Comparison of ENCODE assay signal across 10 mouse cellular contexts in the genomic region with DNA sequence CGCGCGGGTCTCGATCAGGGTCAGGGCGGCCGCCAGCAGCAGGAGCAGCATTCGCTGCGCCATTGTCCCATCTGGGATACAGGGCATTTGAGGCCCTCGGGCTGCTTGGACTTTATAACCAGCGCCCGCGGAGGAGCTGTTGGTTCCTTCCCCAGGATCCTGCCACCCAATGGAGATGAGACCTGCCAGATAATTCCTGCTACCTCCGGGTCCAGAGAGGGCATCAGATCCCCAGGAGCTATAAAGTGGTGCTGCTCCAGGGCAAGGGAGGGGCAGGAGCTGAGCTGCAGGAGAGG. TPM values are rescaled to one million over a fixed set of nuclear protein-coding genes. Genes with fewer than 3 reads are reported as not detected.
DNase-seq lines count a peak whose midpoint lies in the region; ATAC-seq and TF ChIP-seq lines count a peak whose summit lies in the region.
"Not testable (repeated sequence)": the region's sequence is repeated elsewhere in the genome, so short reads cannot be mapped to it uniquely, and the experiment has no call there.
"Had no signal": no experiment of that assay in that cellular context is flagged by ENCODE, and none has a peak within 500 bp of the region (broad histone marks: within the 10 kb centered on the region; RNA-seq: fewer than 3 reads in every experiment).

No protein-coding gene starts in this region.

- 2% methylated on average over 13 of the region's 13 CpGs for WGBS in forebrain, embryonic 13.5 days
- 6% methylated on average over 13 of the region's 13 CpGs for WGBS in heart, embryonic 14.5 days
- 2% methylated on average over 7 of the region's 13 CpGs for WGBS in intestine, embryonic 14.5 days
- 1% methylated on average over 13 of the region's 13 CpGs for WGBS in limb, embryonic 11.5 days
- WGBS in liver, postnatal 0 days (ENCODE audit: insufficient replicate concordance) = 4% methylated on average over 13 of the region's 13 CpGs
- 1% methylated on average over 13 of the region's 13 CpGs for WGBS in midbrain, embryonic 13.5 days
- 5% methylated on average over 13 of the region's 13 CpGs for WGBS in spleen, adult 2 months

- not testable (repeated sequence) for H3K27ac ChIP-seq in bone marrow macrophage, adult 2 months (ENCODE audit: insufficient read depth, low read depth, low read length); forebrain, embryonic 13.5 days; heart, embryonic 14.5 days (replicated peaks in 1 of 2; ENCODE audit: control insufficient read depth in 1 of 2, insufficient read depth in 1 of 2, low read depth in 2 of 2, low read length in 2 of 2); intestine, embryonic 14.5 days (ENCODE audit: low read depth); limb, embryonic 11.5 days (replicated peaks; ENCODE audit: low read depth, low read length); liver, postnatal 0 days (ENCODE audit: low read depth); midbrain, embryonic 13.5 days; spleen, adult 2 months (ENCODE audit: insufficient read depth, low read length)

- not testable (repeated sequence) for H3K9ac ChIP-seq in forebrain, embryonic 13.5 days; heart, embryonic 14.5 days (ENCODE audit: low read length); intestine, embryonic 14.5 days (ENCODE audit: low read length); limb, embryonic 11.5 days (ENCODE audit: low read length); liver, postnatal 0 days (replicated peaks)
- 0 out of 2 replicates have a peak overlapping the region, but pooled peaks have one; percentile 52 for H3K9ac ChIP-seq in midbrain, embryonic 13.5 days (replicated peaks)

- peaks cover 60% of the 10 kb centered on the region for H3K27me3 ChIP-seq in forebrain, embryonic 13.5 days
- peaks cover 55% of the 10 kb centered on the region for H3K27me3 ChIP-seq in heart, embryonic 14.5 days (ENCODE audit: control insufficient read depth, insufficient read depth, low read length)
- peaks cover 59% of the 10 kb centered on the region for H3K27me3 ChIP-seq in intestine, embryonic 14.5 days (replicated peaks; ENCODE audit: control insufficient read depth, insufficient read depth, low read length)
- peaks cover 31% of the 10 kb centered on the region for H3K27me3 ChIP-seq in limb, embryonic 11.5 days (ENCODE audit: control insufficient read depth, insufficient read depth, low read length)
- H3K27me3 ChIP-seq in liver, postnatal 0 days (ENCODE audit: insufficient read depth, low read length) = peaks cover 26% of the 10 kb centered on the region
- H3K27me3 ChIP-seq in midbrain, embryonic 13.5 days = peaks cover 61% of the 10 kb centered on the region
- H3K27me3 ChIP-seq in spleen, adult 2 months (ENCODE audit: control insufficient read depth, insufficient read depth, low read length) = not testable (repeated sequence)

- DNase-seq in intestine, embryonic 14.5 days (ENCODE audit: low spot score); limb, embryonic 11.5 days (ENCODE audit: low spot score); liver, postnatal 0 days; spleen, adult 2 months (ENCODE audit: low read depth in 1 of 2, low spot score in 2 of 2): not testable (repeated sequence)

- not testable (repeated sequence) for TF ChIP-seq CTCF in bone marrow macrophage, adult 2 months (IDR thresholded peaks at IDR 0.05; ENCODE audit: low read depth, low read length); liver, postnatal 0 days (IDR thresholded peaks at IDR 0.05; ENCODE audit: low read depth); spleen, adult 2 months (IDR thresholded peaks at IDR 0.05; ENCODE audit: extremely low read depth, insufficient read depth, insufficient read length, insufficient replicate concordance)

- H3K4me2 ChIP-seq in forebrain, embryonic 13.5 days = peak overlapping the region; percentile 54
- peak overlapping the region; percentile 76 for H3K4me2 ChIP-seq in heart, embryonic 14.5 days (ENCODE audit: low read length)
- H3K4me2 ChIP-seq in intestine, embryonic 14.5 days (ENCODE audit: low read length) = peak overlapping the region; percentile 50
- H3K4me2 ChIP-seq in limb, embryonic 11.5 days (ENCODE audit: low read depth, severe bottlenecking) = 0 out of 2 replicates have a peak overlapping the region, but pooled peaks have one; percentile 31
- peak overlapping the region; percentile 75 for H3K4me2 ChIP-seq in liver, postnatal 0 days (ENCODE audit: low read depth, low read length)
- H3K4me2 ChIP-seq in midbrain, embryonic 13.5 days (replicated peaks) = peak overlapping the region; percentile 52

- not testable (repeated sequence) for H3K4me1 ChIP-seq in bone marrow macrophage, adult 2 months (ENCODE audit: control insufficient read depth, insufficient read depth, low read length); heart, embryonic 14.5 days (ENCODE audit: control insufficient read depth in 2 of 2, insufficient read depth in 2 of 2, low read length in 2 of 2); intestine, embryonic 14.5 days (replicated peaks; ENCODE audit: control insufficient read depth, insufficient read depth, low read length); limb, embryonic 11.5 days (ENCODE audit: control insufficient read depth, insufficient read depth, low read length); liver, postnatal 0 days (ENCODE audit: insufficient read depth); midbrain, embryonic 13.5 days (replicated peaks); spleen, adult 2 months (ENCODE audit: control insufficient read depth, insufficient read depth, insufficient read length)
- peaks cover 10% of the 10 kb centered on the region for H3K4me1 ChIP-seq in forebrain, embryonic 13.5 days

- ATAC-seq in forebrain, embryonic 13.5 days; heart, embryonic 14.5 days (ENCODE audit: insufficient number of reproducible peaks, insufficient read depth, low FRiP score, low read depth); intestine, embryonic 14.5 days (replicated peaks; ENCODE audit: low FRiP score, low TSS enrichment, low read depth); limb, embryonic 11.5 days (ENCODE audit: insufficient number of reproducible peaks, low FRiP score, low TSS enrichment, low read depth); liver, postnatal 0 days; midbrain, embryonic 13.5 days: not testable (repeated sequence)

- peak overlapping the region; percentile 56 for H3K4me3 ChIP-seq in bone marrow macrophage, adult 2 months (ENCODE audit: insufficient read depth, low read length)
- H3K4me3 ChIP-seq in forebrain, embryonic 13.5 days = peak overlapping the region; percentile 30
- H3K4me3 ChIP-seq in heart, embryonic 14.5 days (ENCODE audit: control insufficient read depth in 1 of 2, insufficient read depth in 1 of 2, low read depth in 1 of 2, low read length in 2 of 2) = peak overlapping the region; percentile 32 to 44; a peak in 2 of 4 replicates
- H3K4me3 ChIP-seq in intestine, embryonic 14.5 days (ENCODE audit: low read depth, low read length) = peak overlapping the region; percentile 37
- H3K4me3 ChIP-seq in limb, embryonic 11.5 days (ENCODE audit: low read depth, low read length) = not testable (repeated sequence)
- H3K4me3 ChIP-seq in liver, postnatal 0 days (ENCODE audit: low read depth, low read length) = peak overlapping the region; percentile 57
- peak overlapping the region; percentile 35 for H3K4me3 ChIP-seq in midbrain, embryonic 13.5 days (replicated peaks)
- peak overlapping the region; percentile 56; the same call in 1 of the 2 replicates for H3K4me3 ChIP-seq in spleen, adult 2 months (ENCODE audit: extremely low read depth, insufficient read depth, insufficient read length)

- not testable (repeated sequence) for TF ChIP-seq POLR2A in bone marrow macrophage, adult 2 months (IDR thresholded peaks at IDR 0.05; ENCODE audit: borderline replicate concordance, low read depth, low read length); spleen, adult 2 months (IDR thresholded peaks at IDR 0.05; ENCODE audit: low read depth, low read length)

- not testable (repeated sequence) for H3K9me3 ChIP-seq in forebrain, embryonic 13.5 days (replicated peaks); heart, embryonic 14.5 days (ENCODE audit: control insufficient read depth, low read length); intestine, embryonic 14.5 days (ENCODE audit: control insufficient read depth, low read length); limb, embryonic 11.5 days (ENCODE audit: control insufficient read depth, low read length); liver, postnatal 0 days (ENCODE audit: low read length); midbrain, embryonic 13.5 days

- not testable (repeated sequence) for TF ChIP-seq EP300 in liver, postnatal 0 days (IDR thresholded peaks at IDR 0.05; ENCODE audit: low read depth)

- H3K36me3 ChIP-seq in forebrain, embryonic 13.5 days (ENCODE audit: poor library complexity, severe bottlenecking); heart, embryonic 14.5 days (ENCODE audit: control insufficient read depth, insufficient read depth, low read length); intestine, embryonic 14.5 days (ENCODE audit: control insufficient read depth, insufficient read depth, low read length); limb, embryonic 11.5 days (ENCODE audit: control insufficient read depth, insufficient read depth, low read length); liver, postnatal 0 days (replicated peaks; ENCODE audit: insufficient read depth, low read length); midbrain, embryonic 13.5 days; spleen, adult 2 months (ENCODE audit: control insufficient read depth, insufficient read depth, low read length): not testable (repeated sequence)

RNA-seq across cellular contexts. Expression of a gene that starts 16.6 kb away (rescaled TPM):
- polyA plus RNA-seq in bone marrow macrophage, adult 2 months (2012; ENCODE audit: insufficient read depth, insufficient read length, missing spikeins) = not detected in 2 replicates
- polyA plus RNA-seq in forebrain, embryonic 13.5 days (2015; fragmentation: Nextera tagmentation; extraction: Ambion mirVana) = not detected in 2 replicates
- polyA plus RNA-seq in heart, embryonic 14.5 days (2014; fragmentation: Nextera tagmentation; extraction: Ambion mirVana) = not detected in 2 replicates
- polyA plus RNA-seq in intestine, embryonic 14.5 days (2014; fragmentation: Nextera tagmentation; extraction: Ambion mirVana) = not detected in 2 replicates
- polyA plus RNA-seq in limb, embryonic 11.5 days (2014; fragmentation: Nextera tagmentation; extraction: Ambion mirVana) = not detected in 2 replicates
- polyA plus RNA-seq in liver, postnatal 0 days (2015; fragmentation: Nextera tagmentation; extraction: Ambion mirVana) = not detected in 2 replicates
- not detected in 2 replicates for polyA plus RNA-seq in midbrain, embryonic 13.5 days (2015; fragmentation: Nextera tagmentation; extraction: Ambion mirVana)
- not detected in 2 replicates for polyA plus RNA-seq in spleen, adult 2 months (2012; rRNA removed)
- polyA plus RNA-seq: C2C12; testis, adult 2 months had no signal

RNA-seq across cellular contexts. Expression of a gene that starts 22.5 kb away (rescaled TPM):
- polyA plus RNA-seq in bone marrow macrophage, adult 2 months (2012; ENCODE audit: insufficient read depth, insufficient read length, missing spikeins) = 3.6 TPM in 1 of 2 replicates, not detected in the other
- polyA plus RNA-seq in forebrain, embryonic 13.5 days (2015; fragmentation: Nextera tagmentation; extraction: Ambion mirVana) = not detected in 2 replicates
- polyA plus RNA-seq in heart, embryonic 14.5 days (2014; fragmentation: Nextera tagmentation; extraction: Ambion mirVana) = not detected in 2 replicates
- 0.13 TPM in 1 of 2 replicates, not detected in the other for polyA plus RNA-seq in intestine, embryonic 14.5 days (2014; fragmentation: Nextera tagmentation; extraction: Ambion mirVana)
- polyA plus RNA-seq in limb, embryonic 11.5 days (2014; fragmentation: Nextera tagmentation; extraction: Ambion mirVana) = not detected in 2 replicates
- not detected in 2 replicates for polyA plus RNA-seq in liver, postnatal 0 days (2015; fragmentation: Nextera tagmentation; extraction: Ambion mirVana)
- polyA plus RNA-seq in midbrain, embryonic 13.5 days (2015; fragmentation: Nextera tagmentation; extraction: Ambion mirVana) = not detected in 2 replicates
- 0.15 TPM in 1 of 2 replicates, not detected in the other for polyA plus RNA-seq in spleen, adult 2 months (2012; rRNA removed)
- polyA plus RNA-seq: C2C12 had no signal

RNA-seq across cellular contexts. Expression of a gene that starts 24.3 kb away (rescaled TPM):
- 1.1 and 1.8 TPM in 2 replicates for polyA plus RNA-seq in bone marrow macrophage, adult 2 months (2012; ENCODE audit: insufficient read depth, insufficient read length, missing spikeins)
- polyA plus RNA-seq in forebrain, embryonic 13.5 days (2015; fragmentation: Nextera tagmentation; extraction: Ambion mirVana) = not detected in 2 replicates
- not detected in 2 replicates for polyA plus RNA-seq in heart, embryonic 14.5 days (2014; fragmentation: Nextera tagmentation; extraction: Ambion mirVana)
- not detected in 2 replicates for polyA plus RNA-seq in intestine, embryonic 14.5 days (2014; fragmentation: Nextera tagmentation; extraction: Ambion mirVana)
- not detected in 2 replicates for polyA plus RNA-seq in limb, embryonic 11.5 days (2014; fragmentation: Nextera tagmentation; extraction: Ambion mirVana)
- not detected in 2 replicates for polyA plus RNA-seq in liver, postnatal 0 days (2015; fragmentation: Nextera tagmentation; extraction: Ambion mirVana)
- not detected in 2 replicates for polyA plus RNA-seq in midbrain, embryonic 13.5 days (2015; fragmentation: Nextera tagmentation; extraction: Ambion mirVana)
- polyA plus RNA-seq in spleen, adult 2 months (2012; rRNA removed) = 0.43 and 0.44 TPM in 2 replicates
- polyA plus RNA-seq: C2C12; testis, adult 2 months had no signal

RNA-seq across cellular contexts. Expression of a gene that starts 44.3 kb away (rescaled TPM):
- 0.60 TPM in 1 of 2 replicates, not detected in the other for polyA plus RNA-seq in bone marrow macrophage, adult 2 months (2012; ENCODE audit: insufficient read depth, insufficient read length, missing spikeins)
- polyA plus RNA-seq in forebrain, embryonic 13.5 days (2015; fragmentation: Nextera tagmentation; extraction: Ambion mirVana) = not detected in 2 replicates
- not detected in 2 replicates for polyA plus RNA-seq in heart, embryonic 14.5 days (2014; fragmentation: Nextera tagmentation; extraction: Ambion mirVana)
- polyA plus RNA-seq in intestine, embryonic 14.5 days (2014; fragmentation: Nextera tagmentation; extraction: Ambion mirVana) = 7.9 and 8.2 TPM in 2 replicates
- polyA plus RNA-seq in limb, embryonic 11.5 days (2014; fragmentation: Nextera tagmentation; extraction: Ambion mirVana) = not detected in 2 replicates
- not detected in 2 replicates for polyA plus RNA-seq in liver, postnatal 0 days (2015; fragmentation: Nextera tagmentation; extraction: Ambion mirVana)
- polyA plus RNA-seq in midbrain, embryonic 13.5 days (2015; fragmentation: Nextera tagmentation; extraction: Ambion mirVana) = not detected in 2 replicates
- not detected in 2 replicates for polyA plus RNA-seq in spleen, adult 2 months (2012; rRNA removed)
- polyA plus RNA-seq: C2C12; testis, adult 2 months had no signal
